Mouse (Mus musculus) brain, embryonic 14.5 days (tissue): ENCODE data around the gene Cacna2d2.

Experiments
- CTCF ChIP-seq: fragments of 200-500 bp; IDR thresholded peaks from 2 replicates; pipeline ENCODE4 v1.5.1; 2012; ENCODE audit warnings: inconsistent platforms, mild to moderate bottlenecking, moderate library complexity, borderline replicate concordance; ENCODE audit not compliant: insufficient read depth, insufficient read length; ENCODE audit errors: extremely low read depth
- POLR2A ChIP-seq: fragments of 200-500 bp; IDR thresholded peaks from 2 replicates; pipeline ENCODE4 v1.6.1; 2012; ENCODE audit warnings: mild to moderate bottlenecking, inconsistent platforms, borderline replicate concordance; ENCODE audit not compliant: poor library complexity, insufficient read depth, insufficient read length, severe bottlenecking; ENCODE audit errors: extremely low read depth

GRCm38 (mm10) chr9:107463509-107463908 is 64.1 kb downstream of the Cacna2d2 start:
- TF ChIP-seq CTCF (peak; percentile 92), POLR2A (no peak)
